Mouse (Mus musculus): ENCODE measurements around the gene Rcan2.

Gene Rcan2

GRCm38 (mm10) chr17:44020707-44021220 is 219.6 kb downstream of the Rcan2 start:
- no peak for DNase-seq (ENCODE audit: low spot score)

DNA sequence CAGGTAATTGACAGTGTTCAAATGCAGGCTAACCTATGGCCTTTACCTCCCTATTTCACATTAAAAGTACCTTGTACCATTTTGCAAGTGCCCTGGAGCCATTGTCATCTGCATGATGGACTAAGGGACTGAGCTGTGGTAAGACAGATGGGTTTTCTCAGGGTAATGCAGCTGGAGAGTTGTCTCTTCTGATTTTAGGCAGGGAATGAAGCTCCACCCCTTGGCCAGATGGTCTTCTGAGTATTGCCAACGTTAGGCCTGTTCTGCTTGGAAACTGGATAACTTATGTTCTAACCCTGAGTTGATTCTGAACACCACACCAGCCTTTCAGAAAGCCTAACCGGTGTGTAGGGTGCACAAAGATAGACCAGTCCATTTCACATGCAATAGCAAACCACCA is 222.7 kb downstream of the Rcan2 start:
- DNase-seq (ENCODE audit: low spot score): no peak

- no peak for DNase-seq (ENCODE audit: low spot score)
Measured at GRCm38 (mm10) chr17:44025011-44025410, 223.9 kb downstream of the Rcan2 start.

DNA sequence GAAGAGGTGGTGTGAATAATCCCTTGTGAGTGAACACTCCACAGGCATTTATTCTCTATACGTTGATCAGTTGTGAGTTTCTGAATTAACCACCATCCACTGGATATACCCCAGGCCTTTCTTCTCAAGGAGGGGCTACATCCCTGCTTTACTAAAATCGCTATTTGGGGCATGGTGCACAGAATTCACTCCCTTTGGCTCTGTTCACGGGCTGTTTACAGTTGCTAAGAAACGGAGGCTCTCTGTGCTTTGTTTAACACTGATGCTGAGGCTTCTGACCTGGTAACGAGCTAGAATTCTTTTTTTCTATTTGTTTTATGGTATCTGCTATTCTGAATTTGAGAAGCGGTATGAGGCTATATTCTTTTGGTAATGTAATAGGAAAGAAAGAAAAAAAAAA is 224.8 kb downstream of the Rcan2 start:
- DNase-seq (ENCODE audit: low spot score): no peak

GRCm38 (mm10) chr17:44026378-44026777 is 225.2 kb downstream of the Rcan2 start:
- DNase-seq (ENCODE audit: low spot score): peak; percentile 16

DNA sequence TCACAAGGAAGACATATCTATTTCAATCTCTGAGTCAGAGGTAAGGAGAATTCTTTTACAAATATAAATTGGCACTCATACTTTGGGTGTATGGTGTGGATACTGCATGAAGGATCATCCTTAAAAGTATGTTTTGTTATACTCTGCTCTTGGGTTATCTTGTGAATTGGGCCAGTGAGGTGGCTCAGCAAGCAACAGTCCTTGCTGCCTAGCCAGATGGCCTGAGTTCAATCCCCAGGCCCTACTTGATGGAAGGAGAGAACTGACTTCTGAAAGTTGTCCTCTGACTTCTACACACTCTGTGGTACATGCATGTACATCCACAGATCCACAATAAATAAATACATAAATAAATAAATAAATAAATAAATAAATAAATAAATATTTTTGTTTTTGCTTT is 225.6 kb downstream of the Rcan2 start:
- DNase-seq (ENCODE audit: low spot score): no peak

DNA sequence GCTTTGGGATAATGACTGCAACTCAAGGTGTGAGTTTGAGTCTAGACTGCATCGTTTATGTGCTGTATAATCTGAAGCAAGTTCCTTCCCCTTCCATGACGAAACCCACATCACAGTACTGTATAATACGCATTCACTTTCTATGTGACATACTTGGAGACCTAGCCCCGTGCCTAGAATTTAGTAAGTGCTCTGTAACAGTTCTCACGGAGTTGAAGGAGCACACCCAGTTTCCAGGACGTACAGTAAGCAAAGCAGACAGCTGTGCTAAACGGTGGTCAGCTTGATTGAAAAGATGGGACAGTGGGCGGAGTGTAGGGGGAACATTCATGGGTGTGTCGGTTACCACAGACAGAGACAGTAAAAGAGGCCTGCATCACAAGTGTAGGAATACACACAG is 226.2 kb downstream of the Rcan2 start:
- no peak for DNase-seq (ENCODE audit: low spot score)

DNA sequence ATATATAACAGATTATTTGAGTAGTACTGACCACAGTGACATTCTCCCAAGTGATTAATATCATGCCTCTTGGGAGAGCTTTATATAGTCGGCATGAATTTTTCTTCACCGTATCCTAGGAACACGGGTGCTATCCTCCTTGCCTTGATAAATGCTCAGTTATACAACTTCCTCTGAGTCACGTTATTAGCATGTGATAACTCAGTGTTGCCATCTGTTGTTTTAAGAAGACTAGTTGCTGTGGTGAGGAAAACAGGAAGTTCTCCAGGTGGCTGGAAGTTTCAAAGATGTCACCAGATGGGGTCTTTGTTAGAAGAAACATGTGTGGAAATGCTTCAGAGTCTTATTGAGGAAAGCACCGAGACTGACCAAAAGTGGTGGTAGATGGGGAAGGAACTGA is 228.5 kb downstream of the Rcan2 start:
- DNase-seq (ENCODE audit: low spot score): no peak

GRCm38 (mm10) chr17:44030776-44031587 is 229.8 kb downstream of the Rcan2 start:
- DNase-seq (ENCODE audit: low spot score): no peak

- no peak for DNase-seq (ENCODE audit: low spot score)
Measured at GRCm38 (mm10) chr17:44035005-44035404, 233.9 kb downstream of the Rcan2 start.

- peak; percentile 79 for DNase-seq (ENCODE audit: low spot score)
Measured at GRCm38 (mm10) chr17:44038656-44039055, 237.5 kb downstream of the Rcan2 start.

- DNase-seq (ENCODE audit: low spot score): no peak
Measured at GRCm38 (mm10) chr17:44040449-44040848, 239.3 kb downstream of the Rcan2 start.

- DNase-seq (ENCODE audit: low spot score): peak; percentile 77
Measured at GRCm38 (mm10) chr17:44042301-44042700, 241.2 kb downstream of the Rcan2 start.

DNA sequence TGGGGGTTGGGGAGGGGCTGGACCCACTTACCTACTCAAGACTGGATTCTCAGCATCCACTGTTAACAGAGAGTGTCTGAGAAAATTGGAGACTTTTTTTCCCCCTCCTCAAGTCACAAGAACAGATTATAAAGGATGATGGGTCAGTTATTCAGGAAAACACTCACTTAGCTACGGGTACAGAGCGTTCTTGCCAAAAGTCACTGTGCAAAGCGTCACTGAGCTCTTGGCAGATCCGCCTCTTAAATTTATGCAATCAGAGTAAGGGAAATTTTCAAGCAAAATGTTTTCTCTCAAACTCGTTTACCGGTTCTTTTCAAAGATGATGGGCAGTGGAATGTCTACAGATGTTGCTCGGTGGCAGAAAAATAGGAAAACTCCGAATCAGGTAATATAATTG is 241.7 kb downstream of the Rcan2 start:
- DNase-seq (ENCODE audit: low spot score): peak; percentile 87

DNA sequence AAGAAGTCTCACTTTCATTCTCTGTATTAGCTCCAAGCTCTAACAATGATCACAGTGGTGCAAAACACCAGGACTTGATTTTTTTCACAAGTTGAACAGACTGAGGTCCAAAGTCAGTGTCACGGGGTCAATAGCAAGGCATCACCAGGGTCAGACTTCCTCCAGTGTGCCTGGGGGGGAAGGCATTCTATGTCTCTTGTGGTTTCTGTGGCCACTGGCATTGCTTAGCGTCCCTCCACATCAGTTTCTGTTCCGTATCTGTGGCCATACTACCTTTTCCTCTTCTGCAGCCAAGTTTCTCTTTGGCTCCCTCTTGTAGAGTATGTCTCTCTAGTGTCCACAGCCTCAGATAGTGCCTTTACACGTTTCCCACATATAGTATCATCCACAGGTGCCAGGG is 252.3 kb downstream of the Rcan2 start:
- DNase-seq (ENCODE audit: low spot score): no peak

- no peak for DNase-seq (ENCODE audit: low spot score)
Measured at GRCm38 (mm10) chr17:44057123-44057522, 256.0 kb downstream of the Rcan2 start.

- DNase-seq (ENCODE audit: low spot score): no peak
Measured at GRCm38 (mm10) chr17:44058145-44058544, 257.0 kb downstream of the Rcan2 start.

GRCm38 (mm10) chr17:44060781-44061180 is 259.6 kb downstream of the Rcan2 start:
- DNase-seq (ENCODE audit: low spot score): no peak

- peak; percentile 46 for DNase-seq (ENCODE audit: low spot score)
Measured at GRCm38 (mm10) chr17:44061289-44061890, 260.2 kb downstream of the Rcan2 start.

- DNase-seq (ENCODE audit: low spot score): no peak
Measured at GRCm38 (mm10) chr17:44068876-44069275, 267.7 kb downstream of the Rcan2 start.

DNA sequence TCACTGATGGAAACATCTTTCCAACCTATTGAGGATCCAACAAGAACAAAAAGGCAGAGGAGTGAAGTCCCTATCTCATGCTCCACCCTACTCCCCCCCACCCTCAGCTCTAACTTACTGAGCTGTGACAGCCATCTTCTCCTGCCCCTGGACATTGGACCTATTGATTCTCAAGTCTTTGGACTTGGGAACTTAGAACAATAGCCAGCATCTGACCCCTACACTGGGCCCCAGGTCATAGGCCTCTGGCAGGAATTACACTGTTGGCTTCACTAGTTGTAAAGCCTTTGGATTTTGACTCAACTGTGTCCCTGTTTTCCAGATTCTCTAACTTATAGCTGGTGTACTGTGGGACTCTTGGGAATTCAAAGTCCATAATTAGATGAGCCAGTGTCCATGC is 270.5 kb downstream of the Rcan2 start:
- DNase-seq (ENCODE audit: low spot score): peak; percentile 32

DNA sequence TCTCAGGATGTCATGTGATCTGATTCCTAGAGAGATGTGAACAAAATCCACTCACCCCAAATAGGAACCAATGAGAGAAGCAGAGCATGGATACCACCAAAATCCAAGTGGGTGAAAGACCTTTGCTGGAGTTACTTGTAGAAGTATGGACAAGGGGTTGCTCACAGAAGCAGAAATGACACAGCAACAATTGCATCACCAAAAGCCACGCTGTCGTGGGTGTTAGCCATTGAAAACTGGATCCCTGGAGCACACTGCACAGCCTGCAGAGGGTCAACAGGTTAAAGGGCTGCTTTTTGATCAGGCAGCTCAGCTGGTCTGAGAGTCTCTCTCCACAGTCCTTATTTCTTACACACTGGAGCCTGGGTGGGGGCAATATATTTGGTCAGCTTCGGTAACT is 274.4 kb downstream of the Rcan2 start:
- peak; percentile 71 for DNase-seq (ENCODE audit: low spot score)

DNA sequence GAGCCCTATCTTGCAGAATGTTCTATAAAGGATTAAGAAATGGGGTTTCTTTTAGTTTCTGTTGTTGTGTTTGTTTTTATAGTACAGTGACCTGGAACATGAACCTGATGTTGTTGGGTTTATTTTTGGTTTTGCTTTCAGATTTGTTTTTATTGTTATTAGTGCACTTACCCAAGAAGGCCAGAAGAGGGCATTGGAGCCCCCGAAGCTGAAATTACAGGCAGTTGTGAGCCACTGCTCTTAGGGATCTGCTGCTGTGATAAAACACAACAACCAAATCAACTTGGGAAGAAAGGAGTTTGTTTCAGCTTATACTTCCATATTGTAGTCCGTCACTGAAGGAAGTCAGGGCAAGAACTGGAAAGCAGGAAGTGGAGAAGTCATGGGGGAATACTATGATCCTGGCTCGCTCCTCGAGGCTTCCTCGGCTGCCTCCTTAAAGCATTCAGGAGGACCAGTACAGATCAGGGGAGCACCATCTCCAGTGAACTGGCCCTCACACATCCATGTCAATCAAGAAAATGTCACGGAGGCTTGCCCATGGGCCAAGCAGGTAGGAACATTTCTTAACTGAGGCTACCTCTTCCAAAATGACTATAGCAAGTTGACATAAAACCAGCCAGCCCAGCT is 275.0 kb downstream of the Rcan2 start:
- peak; percentile 82 for DNase-seq (ENCODE audit: low spot score)
